31 mouse cellular contexts compared by ENCODE assay signal in the genomic region with DNA sequence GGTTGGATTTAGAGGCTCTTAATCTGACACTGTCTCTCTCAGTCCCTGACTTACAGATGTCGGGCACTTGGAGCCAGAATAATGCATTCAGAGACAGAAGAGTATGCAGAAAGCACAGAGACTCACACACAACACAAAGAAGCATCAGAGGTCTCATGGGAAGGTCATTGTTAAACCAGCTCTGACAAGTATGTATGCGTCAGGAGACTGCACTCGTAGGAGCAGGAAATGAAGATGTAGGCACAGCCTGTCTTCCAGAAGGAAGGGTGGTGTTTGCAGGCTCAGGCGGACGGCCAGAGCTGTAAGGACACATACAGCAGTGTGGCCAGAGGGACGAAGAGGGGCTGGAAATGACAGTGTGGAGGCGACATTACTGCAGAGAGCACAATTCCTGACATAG.
DNase-seq lines count a peak whose midpoint lies in the region.
"Had no signal": no experiment of that assay in that cellular context is flagged by ENCODE, and none has a peak within 500 bp of the region (broad histone marks: within the 10 kb centered on the region; RNA-seq: fewer than 3 reads in every experiment).

No protein-coding gene starts in this region.

- H3K9me3 ChIP-seq in heart, embryonic 10.5 days, result no peaks in the 10 kb centered on the region
- H3K9me3 ChIP-seq: embryonic facial prominence, embryonic 10.5 days; embryonic facial prominence, embryonic 13.5 days; forebrain, embryonic 12.5 days; forebrain, embryonic 15.5 days; G1E; heart, embryonic 12.5 days; heart, embryonic 15.5 days had no signal

- H3K4me1 ChIP-seq in heart, embryonic 10.5 days, result no peaks in the 10 kb centered on the region; the same call in 1 of the 2 replicates
- H3K4me1 ChIP-seq: forebrain, embryonic 15.5 days had no signal

- intact Hi-C loops in heart, postnatal 36 days (cut with DNase I), result no loop called here

- no peaks in the 10 kb centered on the region for H3K36me3 ChIP-seq in heart, embryonic 10.5 days
- H3K36me3 ChIP-seq: embryonic facial prominence, embryonic 13.5 days; forebrain, embryonic 12.5 days; forebrain, embryonic 15.5 days; G1E; heart, embryonic 15.5 days had no signal

- WGBS in heart, embryonic 10.5 days, result 74% methylated on average over 7 of the region's 7 CpGs

- no peaks in the 10 kb centered on the region for H3K27me3 ChIP-seq in heart, embryonic 10.5 days (ENCODE audit: insufficient read depth, poor library complexity, severe bottlenecking)
- H3K27me3 ChIP-seq: CH12.LX; embryonic facial prominence, embryonic 13.5 days; forebrain, embryonic 12.5 days; forebrain, embryonic 15.5 days; heart, embryonic 12.5 days; heart, embryonic 15.5 days; Patski had no signal

- DNase-seq in heart, embryonic 10.5 days (ENCODE audit: low spot score), result peak; percentile 66
- DNase-seq in heart, postnatal 36 days, result no peak
- DNase-seq in urinary bladder, adult 2 months (ENCODE audit: low spot score), result peak; percentile 10
- no peak for DNase-seq in urinary bladder, postnatal 10 days (ENCODE audit: low spot score)
- peak; percentile 54 for DNase-seq in ZHBTc4 (ENCODE audit: low read depth, low spot score)
- no peak for DNase-seq in thymus, adult 18-20 months
- no peak for DNase-seq in testis, postnatal 14 days (ENCODE audit: low spot score)
- DNase-seq: adrenal gland, adult 2 months; adrenal gland, postnatal 14 days; B cell, adult 2 months; cerebellum, adult 11 months; cerebellum, adult 2 months; cerebellum, postnatal 10 days; cerebellum, postnatal 36 days; embryo, embryonic 11 days; gastrocnemius, postnatal 25 days; heart, adult 2 months; heart, postnatal 10 days; heart, postnatal 4 days had no signal

- no peak overlapping the region for H3K27ac ChIP-seq in heart, embryonic 10.5 days
- H3K27ac ChIP-seq: embryonic facial prominence, embryonic 10.5 days; embryonic facial prominence, embryonic 13.5 days; forebrain, embryonic 12.5 days; forebrain, embryonic 15.5 days; heart, adult 2 months; heart, embryonic 15.5 days; hindbrain, embryonic 14.5 days; hindbrain, postnatal 0 days had no signal

- H3K4me3 ChIP-seq in heart, embryonic 10.5 days, result no peak overlapping the region
- H3K4me3 ChIP-seq: embryonic facial prominence, embryonic 10.5 days; embryonic facial prominence, embryonic 13.5 days; erythroblast, embryonic 14.5 days; forebrain, embryonic 12.5 days; forebrain, embryonic 15.5 days; heart, adult 2 months; heart, embryonic 12.5 days; heart, embryonic 15.5 days had no signal

Comparison
In these comparisons a context has a peak if more than half of its experiments do, and no peak if none do; other contexts are left out.
1. DNase-seq: peak in heart, embryonic 10.5 days (single experiment), urinary bladder, adult 2 months (single experiment) and ZHBTc4 (single experiment); none in heart, postnatal 36 days (0 of 2), urinary bladder, postnatal 10 days (single experiment), thymus, adult 18-20 months (0 of 2) and testis, postnatal 14 days (single experiment).